Mouse (Mus musculus): ENCODE results near the gene Ophn1. TPM values are rescaled to one million over a fixed set of nuclear protein-coding genes. Genes with fewer than 3 reads are reported as not detected.

Gene Ophn1
- polyA plus RNA-seq, 1 experiment from 2014 or later, result 39.7 TPM

DNA sequence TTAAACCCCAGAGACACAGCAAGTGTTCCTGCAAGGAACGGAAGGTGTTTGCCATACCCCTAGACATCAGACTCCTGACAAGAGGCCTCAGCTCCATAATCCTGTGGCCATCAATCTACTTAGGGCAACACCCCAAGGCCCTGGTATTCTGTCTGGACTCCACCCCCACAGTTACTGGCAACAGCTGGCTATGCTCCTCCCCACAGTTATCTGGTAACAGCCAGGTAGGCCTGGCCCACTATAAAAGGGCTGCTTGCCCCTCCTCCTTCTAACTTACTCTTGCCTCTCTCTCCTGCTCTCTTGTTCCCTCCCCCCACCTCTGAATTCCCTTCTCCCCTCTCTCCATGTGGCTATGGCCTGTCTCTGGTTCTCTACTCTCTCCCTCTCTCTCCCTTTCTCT, 344.4 kb downstream of the Ophn1 start:
- Histone ChIP-seq H3K9me3 (ENCODE audit: control insufficient read depth, low read length) (no peaks in the 10 kb centered on the region), H3K4me2 (replicated peaks) (no peak overlapping the region), H3K4me1 (replicated peaks; ENCODE audit: control insufficient read depth, insufficient read depth, low read length) (no peaks in the 10 kb centered on the region), H3K27me3 (ENCODE audit: control insufficient read depth, insufficient read depth, low read length) (no peaks in the 10 kb centered on the region), H3K36me3 (replicated peaks; ENCODE audit: control insufficient read depth, insufficient read depth) (no peaks in the 10 kb centered on the region), H3K4me3 (replicated peaks; ENCODE audit: low read length) (no peak overlapping the region), H3K9ac (no peak overlapping the region), H3K27ac (no peak overlapping the region)
- ATAC-seq (ENCODE audit: low FRiP score) (no peak), DNase-seq (ENCODE audit: low spot score) (no peak)
- WGBS, result 95% methylated on average over 1 of the region's 1 CpGs

GRCm38 (mm10) chrX:98515329-98515728, 375.5 kb downstream of the Ophn1 start:
- ATAC-seq (ENCODE audit: low FRiP score) (no peak), DNase-seq (ENCODE audit: low spot score) (no peak)
- Histone ChIP-seq H3K27me3 (ENCODE audit: control insufficient read depth, insufficient read depth, low read length) (no peaks in the 10 kb centered on the region), H3K4me1 (replicated peaks; ENCODE audit: control insufficient read depth, insufficient read depth, low read length) (no peaks in the 10 kb centered on the region), H3K4me2 (replicated peaks) (no peak overlapping the region), H3K9ac (no peak overlapping the region), H3K27ac (no peak overlapping the region), H3K9me3 (ENCODE audit: control insufficient read depth, low read length) (no peaks in the 10 kb centered on the region), H3K36me3 (replicated peaks; ENCODE audit: control insufficient read depth, insufficient read depth) (no peaks in the 10 kb centered on the region), H3K4me3 (replicated peaks; ENCODE audit: low read length) (no peak overlapping the region)
- WGBS, result 91% methylated on average over 2 of the region's 2 CpGs

DNA sequence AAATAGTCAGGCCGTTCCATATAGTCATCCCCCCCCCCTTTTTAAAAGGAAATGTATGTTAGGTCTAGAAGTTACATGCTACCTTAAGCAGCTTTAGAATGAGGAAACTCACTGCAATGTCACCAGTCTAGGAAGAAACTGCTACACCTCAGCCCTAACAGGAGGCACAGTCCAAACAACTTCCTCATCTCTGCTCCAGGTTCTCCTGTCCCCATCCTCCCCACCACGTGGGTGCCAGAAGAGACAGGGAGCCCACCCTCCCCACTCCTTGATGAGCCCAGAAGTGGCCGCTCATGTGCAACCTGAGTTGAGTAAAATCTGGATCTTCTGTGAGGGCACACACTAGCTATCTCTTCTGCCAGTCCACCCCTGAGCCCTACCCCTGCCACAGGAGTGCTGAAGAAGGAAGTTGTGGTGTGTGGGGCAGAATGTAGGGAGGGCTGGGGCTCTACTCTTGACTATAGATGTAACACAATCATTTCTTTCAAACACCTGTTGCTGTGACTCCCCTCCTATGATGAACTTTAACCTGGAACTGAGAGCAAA, 376.4 kb downstream of the Ophn1 start:
- H3K9me3 ChIP-seq (ENCODE audit: control insufficient read depth, low read length), result no peaks in the 10 kb centered on the region
- no peak overlapping the region for H3K4me2 ChIP-seq (replicated peaks)
- DNase-seq (ENCODE audit: low spot score) (no peak), ATAC-seq (ENCODE audit: low FRiP score) (no peak)
- no peaks in the 10 kb centered on the region for H3K4me1 ChIP-seq (replicated peaks; ENCODE audit: control insufficient read depth, insufficient read depth, low read length)
- no peaks in the 10 kb centered on the region for H3K27me3 ChIP-seq (ENCODE audit: control insufficient read depth, insufficient read depth, low read length)
- H3K9ac ChIP-seq, result no peak overlapping the region
- H3K36me3 ChIP-seq (replicated peaks; ENCODE audit: control insufficient read depth, insufficient read depth), result no peaks in the 10 kb centered on the region
- WGBS, result 74% methylated on average over 3 of the region's 3 CpGs
- no peak overlapping the region for H3K4me3 ChIP-seq (replicated peaks; ENCODE audit: low read length)
- no peak overlapping the region for H3K27ac ChIP-seq

Small RNA genes lying within 50 kb of the gene (microRNA-seq; reads per million reads assigned to microRNA genes)
- not detected for gene Gm27554

Other genes starting within 250 kb of the Ophn1 start
- 19.1 and 20.2 TPM in 2 replicates for gene Yipf6, start 45.3 kb upstream of the Ophn1 start, polyA plus RNA-seq (2014; fragmentation: Nextera tagmentation; extraction: Ambion mirVana)
- 3.8 and 5.5 TPM in 2 replicates for gene Stard8, start 112.2 kb upstream of the Ophn1 start, polyA plus RNA-seq (2014; fragmentation: Nextera tagmentation; extraction: Ambion mirVana)
- gene Efnb1, start 245.1 kb upstream of the Ophn1 start, polyA plus RNA-seq (2014; fragmentation: Nextera tagmentation; extraction: Ambion mirVana), result 19.3 and 19.6 TPM in 2 replicates

Measured in hindbrain, embryonic 14.5 days (tissue).